Mouse (Mus musculus) lung, adult 2 months (tissue): ENCODE results near the gene Cadm4. TPM values are rescaled to one million over a fixed set of nuclear protein-coding genes. Genes with fewer than 3 reads are reported as not detected.

Experiments
- DNase-seq: peaks from one replicate; pipeline ENCODE4 v3.0.0; 2022
- H3K4me1 ChIP-seq: fragments of 200-500 bp; 2 replicates; pipeline ENCODE4 v1.6.1; 2011; ENCODE audit warnings: low read length; ENCODE audit not compliant: control insufficient read depth, insufficient read depth
- H3K4me3 ChIP-seq: fragments of 200-500 bp; replicated peaks from 2 replicates; pipeline ENCODE3; 2011; ENCODE audit warnings: low read depth, mild to moderate bottlenecking, control low read depth, low read length; ENCODE audit errors: extremely low read depth
- CTCF ChIP-seq: fragments of 200-500 bp; IDR thresholded peaks from 2 replicates; pipeline ENCODE4 v1.5.1; 2011; ENCODE audit warnings: mild to moderate bottlenecking, low read length, control low read depth; ENCODE audit not compliant: insufficient read depth
- POLR2A ChIP-seq: fragments of 200-500 bp; IDR thresholded peaks from 2 replicates; pipeline ENCODE4 v1.6.1; 2011; ENCODE audit warnings: low read depth, mild to moderate bottlenecking, control low read depth, low read length, borderline replicate concordance; ENCODE audit errors: extremely low read depth
- whole genome bisulfite sequencing: fragments of 180-500 bp; shearing (Covaris S2); methylation state at CpG from one replicate; pipeline ENCODE4 v1.1.7; 2018; 5-methylcytosine and 5-hydroxymethylcytosine counted together
- polyA plus RNA-seq: library from polyadenylated mRNA; depleted of rRNA; stranded (reverse); fragments of >200 nt; gene quantifications from 2 replicates; pipeline ENCODE4 v1.2.3, GENCODE M21; 2012

Cadm4 gene
- polyA plus RNA-seq, 1 experiment, result 18.6 TPM

DNA sequence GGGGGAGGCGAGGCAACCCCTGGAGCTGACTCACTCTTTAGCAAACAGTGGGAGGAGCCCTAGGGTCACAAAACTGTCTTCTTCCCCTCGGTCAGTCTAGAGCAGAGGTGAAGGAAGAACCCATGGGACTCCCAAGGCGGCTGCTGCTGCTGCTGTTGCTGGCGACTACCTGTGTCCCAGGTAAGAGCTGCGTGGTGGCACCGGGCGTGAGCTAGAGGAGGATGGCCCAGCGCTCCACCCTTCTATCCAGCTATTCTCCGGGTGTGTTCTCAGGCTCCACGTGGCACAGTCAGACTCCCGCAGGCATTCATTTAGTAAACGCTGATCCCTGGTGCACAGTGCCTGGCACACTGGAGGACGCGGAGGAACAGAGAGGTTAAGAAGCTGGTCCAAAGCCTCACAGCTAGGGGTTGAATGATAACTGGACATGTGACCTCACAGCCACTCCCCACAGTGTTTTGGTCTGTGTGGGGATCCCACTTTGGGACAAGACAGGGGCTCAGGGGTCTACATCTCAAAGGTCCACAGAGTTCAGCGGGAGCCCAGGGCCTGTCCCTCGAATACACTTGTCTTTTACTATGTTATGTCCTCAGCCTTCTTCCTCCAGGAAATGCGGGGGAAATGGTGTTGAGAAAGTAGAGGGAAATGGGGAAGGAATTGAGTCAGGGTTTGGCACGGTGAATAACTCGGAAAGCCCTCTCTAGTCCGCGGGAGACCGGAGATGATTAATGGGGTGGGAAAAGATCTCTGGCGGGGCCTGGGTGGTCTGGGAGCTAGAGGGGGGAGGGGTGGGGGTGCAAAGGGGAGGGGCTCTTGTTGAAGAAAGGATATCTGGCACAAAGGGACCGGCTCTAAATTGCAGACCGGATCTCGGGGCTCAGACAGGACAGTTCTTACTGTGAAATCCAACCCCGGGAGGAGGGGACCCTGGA, 19.2 kb upstream of the Cadm4 start, which contains the start of gene Plaur:
Plaur (plus strand) TSS at position 97 of the 932 bp plus-strand sequence.
- under 1% methylated on average over 27 of the region's 27 CpGs for WGBS
- H3K4me3 ChIP-seq, result peak within 1 kb of the TSS; percentile 64
- TF ChIP-seq POLR2A (peak; percentile 67), CTCF (no peak)
- peak; percentile 52 for DNase-seq
- H3K4me1 ChIP-seq, result peaks cover 19% of the 10 kb centered on the region

DNA sequence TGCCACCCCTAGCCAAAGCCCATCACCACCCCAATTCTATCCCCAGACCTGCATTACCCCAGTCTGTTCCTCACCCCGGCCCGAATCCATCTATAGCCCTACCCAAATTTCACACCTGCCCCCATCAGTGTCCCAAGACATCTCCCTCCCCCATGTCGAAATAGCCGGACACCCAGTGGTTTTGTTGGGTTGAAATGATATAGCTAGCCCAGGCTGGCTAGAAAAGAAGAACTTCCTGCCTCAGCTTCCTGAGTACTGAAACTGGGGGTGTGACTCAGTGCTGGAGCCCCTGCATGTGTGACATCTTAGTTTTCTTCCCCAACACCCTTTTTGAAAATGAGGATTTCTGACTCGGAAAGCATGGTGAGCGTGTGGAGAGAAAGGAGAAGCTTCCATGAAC, 15.0 kb upstream of the Cadm4 start:
- TF ChIP-seq CTCF (no peak), POLR2A (no peak)
- H3K4me1 ChIP-seq, result peaks cover 3% of the 10 kb centered on the region
- H3K4me3 ChIP-seq, result no peak overlapping the region
- DNase-seq, result no peak
- WGBS, result 84% methylated on average over 6 of the region's 6 CpGs

DNA sequence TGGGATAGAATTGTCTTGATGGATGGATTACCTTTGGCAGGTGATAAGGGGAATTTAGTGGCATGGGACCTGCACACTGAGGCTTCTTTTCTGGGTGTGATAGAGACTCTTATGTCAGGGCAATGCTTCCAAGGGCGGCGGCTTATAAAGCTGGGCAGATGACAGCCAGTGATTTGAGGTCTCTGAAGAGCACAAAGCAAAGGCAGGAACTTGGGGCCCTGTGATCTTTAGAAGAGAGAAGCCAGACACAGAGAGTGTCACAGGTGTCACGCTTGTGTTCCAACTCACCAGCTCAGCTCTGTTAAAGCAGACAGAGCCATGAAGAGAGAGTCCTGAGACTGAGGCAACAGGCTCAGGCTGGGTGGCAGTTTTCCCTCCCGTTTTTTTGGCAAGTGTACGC, 13.9 kb upstream of the Cadm4 start:
- no peak for DNase-seq
- TF ChIP-seq POLR2A (no peak), CTCF (no peak)
- WGBS, result 90% methylated on average over 5 of the region's 5 CpGs
- H3K4me1 ChIP-seq, result no peaks in the 10 kb centered on the region; the same call in 1 of the 2 replicates
- H3K4me3 ChIP-seq, result no peak overlapping the region

DNA sequence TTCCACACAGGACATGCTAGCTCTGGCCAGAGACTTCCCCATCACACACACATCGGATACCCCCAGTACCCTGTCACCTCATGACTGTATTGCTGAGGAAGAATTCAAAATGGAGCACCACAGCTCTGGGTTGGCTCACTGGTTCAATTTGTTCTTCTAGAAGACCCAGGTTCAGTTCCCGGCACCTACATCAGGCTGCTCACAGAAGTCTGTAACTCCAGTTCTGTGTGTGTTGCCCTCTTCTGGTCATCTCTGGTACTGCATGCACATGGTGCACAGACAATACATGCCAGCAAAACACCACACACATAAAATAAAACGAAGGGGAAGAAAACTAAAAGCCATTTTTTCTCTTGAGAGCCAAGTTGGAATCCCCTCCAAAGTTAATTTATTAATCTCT, 12.7 kb upstream of the Cadm4 start:
- DNase-seq, result no peak
- no peak for TF ChIP-seq POLR2A
- TF ChIP-seq CTCF, result 0 out of 2 replicates have a peak, but pooled peaks have one; percentile 8
- WGBS, result 88% methylated on average over 3 of the region's 3 CpGs
- Histone ChIP-seq H3K4me3 (no peak overlapping the region), H3K4me1 (no peaks in the 10 kb centered on the region; the same call in 1 of the 2 replicates)

DNA sequence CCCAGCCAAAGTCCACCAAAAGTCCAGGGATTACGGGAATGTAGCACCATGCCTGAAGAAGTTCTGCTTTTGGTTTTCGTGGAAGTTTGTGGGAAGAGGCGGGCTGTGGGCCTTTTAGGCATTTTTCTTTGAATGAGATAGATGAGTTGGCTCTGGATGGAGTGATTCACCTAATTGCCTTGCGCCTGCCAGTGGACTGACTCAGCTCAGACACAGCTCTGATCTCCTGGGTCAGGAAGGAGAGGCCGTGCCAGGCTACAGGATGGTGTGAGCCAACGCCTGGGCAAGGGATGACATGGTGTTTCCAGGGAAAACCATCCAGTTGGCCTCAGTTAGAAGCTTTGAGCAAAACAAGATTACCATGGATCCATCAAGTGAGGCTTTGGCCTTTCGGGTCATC, 11.5 kb upstream of the Cadm4 start:
- no peak for DNase-seq
- Histone ChIP-seq H3K4me3 (no peak overlapping the region), H3K4me1 (no peaks in the 10 kb centered on the region)
- TF ChIP-seq POLR2A (no peak), CTCF (no peak)
- WGBS, result 80% methylated on average over 7 of the region's 7 CpGs

DNA sequence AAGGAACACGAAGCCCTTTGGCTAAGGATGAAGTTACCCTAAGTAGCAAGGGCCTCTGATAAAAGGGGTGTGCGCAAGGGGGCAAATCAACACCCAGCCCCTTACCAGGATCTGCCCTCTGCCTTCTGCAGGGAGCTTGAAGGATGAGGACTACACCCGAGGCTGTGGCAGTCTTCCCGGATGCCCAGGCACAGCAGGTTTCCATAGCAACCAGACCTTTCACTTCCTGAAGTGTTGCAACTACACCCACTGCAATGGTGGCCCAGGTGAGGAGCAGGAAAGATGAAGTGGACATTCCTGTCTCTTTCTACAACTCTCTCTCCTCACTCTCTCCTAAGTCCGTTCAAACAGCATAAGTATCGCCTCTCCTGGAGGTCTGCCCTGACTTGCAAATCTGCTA, 9.4 kb upstream of the Cadm4 start:
- TF ChIP-seq CTCF (no peak), POLR2A (no peak)
- Histone ChIP-seq H3K4me3 (no peak overlapping the region), H3K4me1 (no peaks in the 10 kb centered on the region)
- no peak for DNase-seq
- 69% methylated on average over 6 of the region's 6 CpGs for WGBS

DNA sequence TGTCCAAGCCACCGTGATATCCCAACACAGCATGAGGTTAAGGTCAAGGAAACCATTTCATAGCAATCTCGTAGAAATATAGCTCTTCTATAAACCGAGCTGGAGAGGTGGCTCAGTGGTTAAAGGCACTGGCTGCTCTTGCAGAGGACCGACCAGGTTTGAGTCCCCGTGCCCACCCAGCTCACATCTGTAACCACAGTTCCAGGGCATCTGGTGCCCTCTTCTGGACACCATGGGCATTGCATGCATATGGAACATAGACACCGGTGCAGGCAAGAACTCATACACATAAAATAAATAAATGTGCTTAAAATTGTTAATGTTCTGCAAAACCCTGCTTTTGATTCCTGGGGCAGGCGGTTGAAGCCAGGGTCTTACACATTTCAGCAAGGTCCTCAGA, 8.9 kb upstream of the Cadm4 start:
- 80% methylated on average over 7 of the region's 7 CpGs for WGBS
- DNase-seq, result no peak
- H3K4me3 ChIP-seq, result no peak overlapping the region
- TF ChIP-seq POLR2A, result no peak
- peak; percentile 66 for TF ChIP-seq CTCF
- no peaks in the 10 kb centered on the region for H3K4me1 ChIP-seq

DNA sequence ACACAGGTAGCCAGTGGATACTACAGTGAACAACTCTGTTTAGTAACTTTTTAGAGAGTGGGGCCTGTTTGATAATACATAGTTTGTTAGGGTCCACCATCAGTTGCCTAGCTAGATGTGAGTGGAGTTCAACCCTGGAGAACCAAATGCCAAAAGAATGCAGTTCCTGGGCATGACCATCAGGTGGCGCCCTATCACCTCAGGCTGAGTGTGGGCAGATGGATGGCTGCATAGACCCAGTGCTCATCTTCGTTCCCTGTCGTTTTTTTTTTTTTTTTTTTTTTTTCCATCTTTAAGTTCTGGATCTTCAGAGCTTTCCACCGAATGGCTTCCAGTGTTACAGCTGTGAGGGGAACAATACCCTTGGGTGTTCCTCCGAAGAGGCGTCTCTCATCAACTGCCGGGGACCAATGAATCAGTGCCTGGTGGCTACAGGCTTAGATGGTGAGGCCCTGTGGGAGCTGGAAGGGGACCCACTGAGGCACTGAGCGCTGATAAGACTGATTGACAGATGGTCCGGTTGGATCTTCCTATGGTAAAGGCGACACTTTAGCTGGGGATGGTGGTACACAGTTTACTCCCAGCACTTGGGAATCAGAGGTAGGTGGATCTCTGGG, 7.8 kb upstream of the Cadm4 start:
- 56% methylated on average over 10 of the region's 10 CpGs for WGBS
- Histone ChIP-seq H3K4me3 (no peak overlapping the region), H3K4me1 (no peaks in the 10 kb centered on the region)
- TF ChIP-seq POLR2A, result no peak
- TF ChIP-seq CTCF, result peak; percentile 96
- DNase-seq, result peak; percentile 58

DNA sequence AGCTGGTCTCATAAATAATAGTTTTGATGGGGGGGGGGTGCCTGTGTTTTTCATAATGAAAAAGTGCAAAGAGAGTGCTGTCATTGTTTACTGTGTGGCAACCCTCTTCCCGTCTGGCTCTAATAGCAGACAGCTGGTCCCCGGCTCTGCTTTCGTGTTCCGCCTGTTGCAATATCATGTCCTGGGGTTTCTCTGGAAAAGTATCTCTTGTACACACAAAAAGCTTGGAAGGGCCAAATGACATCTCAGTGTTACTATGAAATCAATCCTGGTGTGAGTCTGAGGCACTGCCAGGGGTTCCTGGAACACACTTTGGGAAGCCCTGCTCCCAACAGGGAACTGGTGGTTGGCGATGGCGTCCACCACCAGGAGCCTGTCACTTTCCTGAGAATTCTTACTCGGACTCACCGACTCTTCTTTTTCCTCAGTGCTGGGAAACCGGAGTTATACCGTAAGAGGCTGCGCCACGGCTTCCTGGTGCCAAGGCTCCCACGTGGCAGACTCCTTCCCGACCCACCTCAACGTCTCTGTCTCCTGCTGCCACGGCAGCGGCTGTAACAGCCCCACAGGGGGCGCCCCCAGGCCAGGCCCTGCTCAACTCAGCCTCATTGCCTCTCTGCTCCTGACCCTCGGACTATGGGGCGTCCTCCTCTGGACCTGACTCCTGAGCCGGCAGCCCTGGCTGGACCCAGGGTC, 6.9 kb upstream of the Cadm4 start:
- 58% methylated on average over 21 of the region's 21 CpGs for WGBS
- no peaks in the 10 kb centered on the region for H3K4me1 ChIP-seq
- DNase-seq, result no peak
- no peak overlapping the region for H3K4me3 ChIP-seq
- TF ChIP-seq POLR2A, result no peak
- no peak for TF ChIP-seq CTCF
